In the genomic region with DNA sequence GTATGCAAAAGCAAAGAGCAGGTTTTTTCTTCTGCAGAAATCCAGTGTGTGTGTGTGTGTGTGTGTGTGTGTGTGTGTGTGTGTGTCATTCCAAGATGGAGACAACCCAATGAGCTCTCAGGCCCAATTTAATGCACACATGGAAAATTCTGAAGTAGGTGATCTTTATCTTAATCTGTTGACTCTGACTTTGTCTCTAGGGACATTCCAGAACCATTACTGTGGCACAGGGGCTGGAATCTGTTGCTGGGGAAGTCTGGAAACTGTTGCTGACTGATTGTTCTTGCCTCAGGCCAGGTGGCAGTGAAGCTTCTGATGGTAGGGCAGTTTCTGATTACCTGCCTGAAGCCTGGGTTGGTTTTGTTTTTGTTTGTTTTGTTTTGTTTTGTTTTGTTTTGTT, we compare ENCODE assay signal across 20 mouse cellular contexts.
A peak's percentile ranks its signal among the peaks of the same experiment; 100 is the strongest.
DNase-seq lines count a peak whose midpoint lies in the region; ATAC-seq lines count a peak whose summit lies in the region.
"Had no signal": no experiment of that assay in that cellular context is flagged by ENCODE, and none has a peak within 500 bp of the region (broad histone marks: within the 10 kb centered on the region; RNA-seq: fewer than 3 reads in every experiment).

No protein-coding gene starts in this region.

- no peaks in the 10 kb centered on the region for H3K9me3 ChIP-seq in embryonic facial prominence, embryonic 10.5 days
- H3K9me3 ChIP-seq: forebrain, embryonic 12.5 days; G1E; heart, embryonic 15.5 days; hindbrain, embryonic 13.5 days; intestine, embryonic 15.5 days had no signal

- H3K27ac ChIP-seq in embryonic facial prominence, embryonic 10.5 days (replicated peaks) = no peak overlapping the region
- H3K27ac ChIP-seq: forebrain, embryonic 12.5 days; heart, adult 2 months; heart, embryonic 15.5 days; hindbrain, embryonic 13.5 days; intestine, embryonic 15.5 days had no signal

- H3K4me1 ChIP-seq in embryonic facial prominence, embryonic 10.5 days = no peaks in the 10 kb centered on the region
- H3K4me1 ChIP-seq: forebrain, embryonic 12.5 days; heart, embryonic 15.5 days; hindbrain, embryonic 13.5 days; intestine, embryonic 15.5 days had no signal

- no peak for ATAC-seq in erythroblast, adult 5-6 weeks (replicated peaks; ENCODE audit: low FRiP score, poor library complexity, severe bottlenecking)
- ATAC-seq: forebrain, embryonic 16.5 days; intestine, embryonic 15.5 days had no signal

- no peaks in the 10 kb centered on the region for H3K36me3 ChIP-seq in embryonic facial prominence, embryonic 10.5 days (replicated peaks)
- H3K36me3 ChIP-seq: forebrain, embryonic 12.5 days; G1E; heart, embryonic 15.5 days; hindbrain, embryonic 13.5 days; intestine, embryonic 15.5 days had no signal

- no peak overlapping the region for H3K4me3 ChIP-seq in embryonic facial prominence, embryonic 10.5 days
- H3K4me3 ChIP-seq: forebrain, embryonic 12.5 days; heart, adult 2 months; heart, embryonic 15.5 days; hindbrain, embryonic 13.5 days; intestine, embryonic 15.5 days had no signal

- H3K27me3 ChIP-seq in embryonic facial prominence, embryonic 10.5 days (replicated peaks; ENCODE audit: low read depth, poor library complexity, severe bottlenecking) = no peaks in the 10 kb centered on the region
- H3K27me3 ChIP-seq: forebrain, embryonic 12.5 days; heart, embryonic 15.5 days; hindbrain, embryonic 13.5 days; intestine, embryonic 15.5 days had no signal

- DNase-seq in 3T3-L1 (ENCODE audit: low read depth, low spot score) (peak; percentile 84), MN1 (ENCODE audit: low spot score) (peak; percentile 89)
- DNase-seq in embryonic facial prominence, embryonic 10.5 days (ENCODE audit: low spot score) = peak; percentile 14
- peak; percentile 7 for DNase-seq in mesoderm, embryonic 11.5 days (ENCODE audit: low read depth, low spot score)
- DNase-seq in left cerebral cortex, adult 11 months (ENCODE audit: low spot score) = no peak
- DNase-seq: adrenal gland, adult 8-10 months; cerebellum, adult 11-12 months; cerebellum, adult 9-11 months; cerebellum, postnatal 36 days; gastrocnemius, postnatal 14 days; heart, adult 2 months; heart, postnatal 14 days; kidney, adult 18-20 months had no signal
